Mouse (Mus musculus) fat pad, adult 2 months (tissue): ENCODE measurements around the gene Tbl1x.

Experiments
- DNase-seq: peaks from one replicate; pipeline ENCODE4 v3.0.0-alpha.2; 2011; ENCODE audit warnings: low read depth, low spot score; ENCODE audit errors: extremely low read depth

Tbl1x gene

GRCm38 (mm10) chrX:77544003-77544402 lies 33.2 kb downstream of the Tbl1x start:
- no peak for DNase-seq

GRCm38 (mm10) chrX:77544550-77544949 lies 33.7 kb downstream of the Tbl1x start:
- DNase-seq: no peak

- DNase-seq: no peak
Measured at GRCm38 (mm10) chrX:77545362-77546078, 34.7 kb downstream of the Tbl1x start.

- DNase-seq: no peak
Measured at GRCm38 (mm10) chrX:77546448-77546847, 35.6 kb downstream of the Tbl1x start.

GRCm38 (mm10) chrX:77548951-77549350 lies 38.1 kb downstream of the Tbl1x start:
- DNase-seq: no peak

GRCm38 (mm10) chrX:77550388-77550787 lies 39.6 kb downstream of the Tbl1x start:
- no peak for DNase-seq

GRCm38 (mm10) chrX:77551306-77551705 lies 40.5 kb downstream of the Tbl1x start:
- DNase-seq: no peak

- no peak for DNase-seq
Measured at GRCm38 (mm10) chrX:77552088-77552487, 41.3 kb downstream of the Tbl1x start.

- no peak for DNase-seq
Measured at GRCm38 (mm10) chrX:77555985-77556384, 45.2 kb downstream of the Tbl1x start.

- no peak for DNase-seq
Measured at GRCm38 (mm10) chrX:77559199-77559881, 48.5 kb downstream of the Tbl1x start.

GRCm38 (mm10) chrX:77563616-77564015 lies 52.8 kb downstream of the Tbl1x start:
- DNase-seq: no peak

GRCm38 (mm10) chrX:77566739-77567138 lies 55.9 kb downstream of the Tbl1x start:
- no peak for DNase-seq

- DNase-seq: no peak
Measured at GRCm38 (mm10) chrX:77568013-77568412, 57.2 kb downstream of the Tbl1x start.

- no peak for DNase-seq
Measured at GRCm38 (mm10) chrX:77573743-77574142, 62.9 kb downstream of the Tbl1x start.

GRCm38 (mm10) chrX:77577108-77577507 lies 66.3 kb downstream of the Tbl1x start:
- DNase-seq: no peak

GRCm38 (mm10) chrX:77578172-77578571 lies 67.4 kb downstream of the Tbl1x start:
- DNase-seq: no peak

- DNase-seq: no peak
Measured at GRCm38 (mm10) chrX:77579964-77580363, 69.2 kb downstream of the Tbl1x start.

GRCm38 (mm10) chrX:77585974-77586373 lies 75.2 kb downstream of the Tbl1x start:
- DNase-seq: no peak

GRCm38 (mm10) chrX:77594670-77595224 lies 83.9 kb downstream of the Tbl1x start:
- DNase-seq: no peak

GRCm38 (mm10) chrX:77597674-77598073 lies 86.9 kb downstream of the Tbl1x start:
- no peak for DNase-seq

GRCm38 (mm10) chrX:77598736-77599135 lies 87.9 kb downstream of the Tbl1x start:
- no peak for DNase-seq
